Mouse (Mus musculus) lung, postnatal 0 days (tissue): ENCODE results near the gene Colgalt1. TPM values are rescaled to one million over a fixed set of nuclear protein-coding genes. Genes with fewer than 3 reads are reported as not detected.

Experiments
- ATAC-seq: fragments of 200-750 bp; cut with Nextera tagmentation; 2 replicates; pipeline ENCODE4 v1.8.0; 2017; ENCODE audit warnings: moderate library complexity
- DNase-seq: peaks from one replicate; pipeline ENCODE4 v3.0.0-alpha.2; 2016; ENCODE audit warnings: low spot score
- H3K27ac ChIP-seq: fragments of 300-500 bp; sonication (generic); 2 replicates; pipeline ENCODE4 v1.5.1; 2014; ENCODE audit warnings: antibody characterized with exemption, mild to moderate bottlenecking, low read length, mixed read lengths
- H3K27me3 ChIP-seq: fragments of 300-500 bp; sonication (generic); replicated peaks from 2 replicates; pipeline ENCODE4 v1.6.1; 2014; ENCODE audit warnings: low read length, mixed read lengths; ENCODE audit not compliant: insufficient read depth
- H3K36me3 ChIP-seq: fragments of 300-500 bp; sonication (generic); 2 replicates; pipeline ENCODE4 v1.6.1; 2014; ENCODE audit warnings: low read length, mixed read lengths; ENCODE audit not compliant: insufficient read depth
- H3K4me1 ChIP-seq: fragments of 300-500 bp; sonication (generic); 2 replicates; pipeline ENCODE4 v1.6.1; 2014; ENCODE audit warnings: antibody characterized with exemption, low read depth, low read length, mixed read lengths; ENCODE audit not compliant: insufficient read depth
- H3K4me2 ChIP-seq: fragments of 300-500 bp; sonication (generic); replicated peaks from 2 replicates; pipeline ENCODE4 v1.6.1; 2014; ENCODE audit warnings: low read depth, mild to moderate bottlenecking, low read length, moderate library complexity, mixed read lengths
- H3K4me3 ChIP-seq: fragments of 300-500 bp; sonication (generic); 2 replicates; pipeline ENCODE4 v1.5.1; 2014; ENCODE audit warnings: low read depth, low read length
- H3K9ac ChIP-seq: fragments of 300-500 bp; sonication (generic); replicated peaks from 2 replicates; pipeline ENCODE4 v1.6.1; 2014; ENCODE audit warnings: low read depth, mild to moderate bottlenecking
- H3K9me3 ChIP-seq: fragments of 300-500 bp; sonication (generic); 2 replicates; pipeline ENCODE4 v1.6.1; 2016; ENCODE audit warnings: low read length, mixed read lengths
- CTCF ChIP-seq: IDR thresholded peaks from 2 replicates; pipeline ENCODE4 v1.5.1; 2016; ENCODE audit warnings: antibody characterized with exemption, mild to moderate bottlenecking
- EP300 ChIP-seq: IDR thresholded peaks from 2 replicates; pipeline ENCODE4 v1.6.1; 2016; ENCODE audit warnings: antibody characterized with exemption, mild to moderate bottlenecking, control low read depth
- WGBS: fragments of 180-500 bp; shearing (Covaris S2); extraction: QIAGEN DNeasy Blood & Tissue Kit; methylation state at CpG from one replicate; pipeline ENCODE4 v1.1.7; 2014; 5-methylcytosine and 5-hydroxymethylcytosine counted together
- polyA plus RNA-seq: library from polyadenylated mRNA; unstranded; fragments of >200 nt; fragmentation: Nextera tagmentation; extraction: Ambion mirVana; gene quantifications from 2 replicates; pipeline ENCODE4 v1.2.1, GENCODE M21; 2015

Colgalt1 gene
- polyA plus RNA-seq, 1 experiment from 2014 or later: 66.0 TPM

- ATAC-seq (no peak), DNase-seq (no peak)
- Histone ChIP-seq H3K27me3 (0 out of 2 replicates have a peak, but pooled peaks cover 4% of the 10 kb centered on the region), H3K9ac (no peak overlapping the region), H3K27ac (no peak overlapping the region), H3K4me3 (no peak overlapping the region), H3K4me2 (no peak overlapping the region), H3K9me3 (no peaks in the 10 kb centered on the region), H3K4me1 (no peaks in the 10 kb centered on the region), H3K36me3 (no peaks in the 10 kb centered on the region)
- 62% methylated on average over 8 of the region's 8 CpGs for WGBS
- TF ChIP-seq EP300: no peak
- no peak for TF ChIP-seq CTCF
Measured at GRCm38 (mm10) chr8:71637149-71638095, 26.6 kb downstream of the Colgalt1 start.

- Histone ChIP-seq H3K4me2 (no peak overlapping the region), H3K36me3 (no peaks in the 10 kb centered on the region), H3K4me3 (no peak overlapping the region), H3K27me3 (0 out of 2 replicates have a peak, but pooled peaks cover 4% of the 10 kb centered on the region), H3K9me3 (no peaks in the 10 kb centered on the region), H3K4me1 (no peaks in the 10 kb centered on the region), H3K9ac (no peak overlapping the region), H3K27ac (no peak overlapping the region)
- DNase-seq (no peak), ATAC-seq (no peak)
- TF ChIP-seq EP300: no peak
- no peak for TF ChIP-seq CTCF
- WGBS: 64% methylated on average over 6 of the region's 6 CpGs
Measured at GRCm38 (mm10) chr8:71638321-71638720, 27.5 kb downstream of the Colgalt1 start.

- no peaks in the 10 kb centered on the region for H3K36me3 ChIP-seq
- H3K27ac ChIP-seq: no peak overlapping the region
- no peak overlapping the region for H3K4me3 ChIP-seq
- 73% methylated on average over 4 of the region's 4 CpGs for WGBS
- no peaks in the 10 kb centered on the region for H3K9me3 ChIP-seq
- no peak overlapping the region for H3K9ac ChIP-seq
- DNase-seq (no peak), ATAC-seq (no peak)
- TF ChIP-seq CTCF (no peak), EP300 (no peak)
- H3K4me2 ChIP-seq: no peak overlapping the region
- no peaks in the 10 kb centered on the region for H3K4me1 ChIP-seq
- H3K27me3 ChIP-seq: no peaks in the 10 kb centered on the region
Measured at GRCm38 (mm10) chr8:71639318-71639717, 28.5 kb downstream of the Colgalt1 start.

GRCm38 (mm10) chr8:71645510-71645909 is 34.7 kb downstream of the Colgalt1 start:
- TF ChIP-seq EP300: peak; percentile 60
- no peak for TF ChIP-seq CTCF
- ATAC-seq: peak; percentile 95
- DNase-seq: peak; percentile 85
- H3K27ac ChIP-seq: 0 out of 2 replicates have a peak overlapping the region, but pooled peaks have one; percentile 8
- no peaks in the 10 kb centered on the region for H3K36me3 ChIP-seq
- no peaks in the 10 kb centered on the region for H3K9me3 ChIP-seq
- WGBS: 49% methylated on average over 9 of the region's 9 CpGs
- H3K9ac ChIP-seq: no peak overlapping the region
- H3K27me3 ChIP-seq: no peaks in the 10 kb centered on the region
- H3K4me1 ChIP-seq: no peaks in the 10 kb centered on the region
- no peak overlapping the region for H3K4me2 ChIP-seq
- no peak overlapping the region for H3K4me3 ChIP-seq

- TF ChIP-seq EP300: no peak
- no peak for TF ChIP-seq CTCF
- Histone ChIP-seq H3K9me3 (no peaks in the 10 kb centered on the region), H3K4me1 (no peaks in the 10 kb centered on the region), H3K27ac (no peak overlapping the region), H3K9ac (no peak overlapping the region), H3K27me3 (0 out of 2 replicates have a peak, but pooled peaks cover 36% of the 10 kb centered on the region), H3K4me2 (no peak overlapping the region), H3K4me3 (no peak overlapping the region), H3K36me3 (no peaks in the 10 kb centered on the region)
- 2% methylated on average over 24 of the region's 24 CpGs for WGBS
- ATAC-seq: peak; percentile 78
- DNase-seq: no peak
Measured at GRCm38 (mm10) chr8:71654600-71654999, 43.8 kb downstream of the Colgalt1 start.

- Histone ChIP-seq H3K27ac (no peak overlapping the region), H3K4me2 (no peak overlapping the region), H3K9me3 (no peaks in the 10 kb centered on the region), H3K9ac (no peak overlapping the region), H3K4me1 (no peaks in the 10 kb centered on the region), H3K4me3 (no peak overlapping the region), H3K27me3 (peaks cover 42% of the 10 kb centered on the region; the same call in 1 of the 2 replicates), H3K36me3 (no peaks in the 10 kb centered on the region)
- DNase-seq: no peak
- WGBS: 24% methylated on average over 9 of the region's 9 CpGs
- no peak for TF ChIP-seq EP300
- TF ChIP-seq CTCF: no peak
- ATAC-seq: no peak
Measured at GRCm38 (mm10) chr8:71657816-71658215, 47.0 kb downstream of the Colgalt1 start.
